ENCODE assay signal across 9 mouse cellular contexts in the genomic region with DNA sequence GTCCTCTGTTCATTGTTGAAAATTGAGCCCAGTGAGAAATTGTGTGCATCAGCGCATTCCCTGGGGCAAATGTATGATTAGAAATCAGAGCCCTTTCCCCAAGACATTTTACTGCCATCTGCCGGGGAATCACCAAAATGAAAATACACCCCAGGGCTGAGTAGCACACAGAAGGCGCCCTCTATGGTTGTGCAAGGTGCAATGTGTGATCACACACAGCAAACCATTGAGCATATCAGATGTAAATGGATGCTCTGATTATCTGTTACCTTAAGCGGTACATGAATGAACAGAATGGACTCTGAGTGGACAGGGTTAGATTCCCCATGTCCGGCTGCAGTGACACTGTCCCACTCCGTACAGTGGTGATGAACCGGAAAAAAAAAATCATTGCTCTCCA.
DNase-seq lines count a peak whose midpoint lies in the region; ATAC-seq and TF ChIP-seq lines count a peak whose summit lies in the region.
"Had no signal": no experiment of that assay in that cellular context is flagged by ENCODE, and none has a peak within 500 bp of the region (broad histone marks: within the 10 kb centered on the region; RNA-seq: fewer than 3 reads in every experiment).

No protein-coding gene starts in this region.

- TF ChIP-seq CTCF in kidney, adult 2 months (conservative IDR thresholded peaks at IDR 0.05; ENCODE audit: insufficient read depth, insufficient read length, low read depth, low read length): peak; percentile 41; the same call in 1 of the 2 replicates

- H3K27me3 ChIP-seq in embryonic facial prominence, embryonic 11.5 days (ENCODE audit: control insufficient read depth, insufficient read depth, low read length): no peaks in the 10 kb centered on the region
- no peaks in the 10 kb centered on the region for H3K27me3 ChIP-seq in embryonic facial prominence, embryonic 10.5 days (replicated peaks; ENCODE audit: low read depth, poor library complexity, severe bottlenecking)
- H3K27me3 ChIP-seq in kidney, adult 2 months (replicated peaks; ENCODE audit: control insufficient read depth, insufficient read depth, low read length): no peaks in the 10 kb centered on the region

- no peak for ATAC-seq in embryonic facial prominence, embryonic 11.5 days (replicated peaks; ENCODE audit: insufficient number of reproducible peaks, low FRiP score, low TSS enrichment, low read depth)

- no peaks in the 10 kb centered on the region for H3K36me3 ChIP-seq in embryonic facial prominence, embryonic 11.5 days (replicated peaks; ENCODE audit: control insufficient read depth, insufficient read depth, low read depth, low read length)
- H3K36me3 ChIP-seq in embryonic facial prominence, embryonic 10.5 days (replicated peaks): no peaks in the 10 kb centered on the region
- no peaks in the 10 kb centered on the region for H3K36me3 ChIP-seq in kidney, adult 2 months (ENCODE audit: control insufficient read depth, insufficient read depth, low read length)
- H3K36me3 ChIP-seq: embryonic facial prominence, embryonic 13.5 days had no signal

- H3K9ac ChIP-seq in embryonic facial prominence, embryonic 11.5 days (replicated peaks; ENCODE audit: low read length): no peak overlapping the region
- H3K9ac ChIP-seq: embryonic facial prominence, embryonic 13.5 days had no signal

- no peak overlapping the region for H3K4me3 ChIP-seq in embryonic facial prominence, embryonic 11.5 days (ENCODE audit: low read depth, low read length)
- H3K4me3 ChIP-seq in embryonic facial prominence, embryonic 10.5 days: no peak overlapping the region
- no peak overlapping the region for H3K4me3 ChIP-seq in kidney, adult 2 months (ENCODE audit: insufficient read depth, low read depth, low read length)
- H3K4me3 ChIP-seq: embryonic facial prominence, embryonic 13.5 days had no signal

- H3K27ac ChIP-seq in embryonic facial prominence, embryonic 11.5 days (replicated peaks; ENCODE audit: low read depth, low read length): no peak overlapping the region
- H3K27ac ChIP-seq in embryonic facial prominence, embryonic 10.5 days (replicated peaks): no peak overlapping the region
- H3K27ac ChIP-seq in kidney, adult 2 months (ENCODE audit: insufficient read depth, low read depth, low read length): no peak overlapping the region
- H3K27ac ChIP-seq: embryonic facial prominence, embryonic 13.5 days had no signal

- WGBS in embryonic facial prominence, embryonic 11.5 days: 78% methylated on average over 7 of the region's 7 CpGs
- 79% methylated on average over 7 of the region's 7 CpGs for WGBS in embryonic facial prominence, embryonic 10.5 days
- WGBS in kidney, adult 2 months: 58% methylated on average over 7 of the region's 7 CpGs

- no peaks in the 10 kb centered on the region for H3K4me1 ChIP-seq in embryonic facial prominence, embryonic 11.5 days (ENCODE audit: control insufficient read depth, insufficient read depth, low read length)
- peaks cover 20% of the 10 kb centered on the region for H3K4me1 ChIP-seq in embryonic facial prominence, embryonic 10.5 days
- no peaks in the 10 kb centered on the region for H3K4me1 ChIP-seq in kidney, adult 2 months (ENCODE audit: control insufficient read depth, insufficient read depth, low read length)
- H3K4me1 ChIP-seq: embryonic facial prominence, embryonic 13.5 days had no signal

- no peak overlapping the region for H3K4me2 ChIP-seq in embryonic facial prominence, embryonic 11.5 days (ENCODE audit: low read depth, low read length)
- H3K4me2 ChIP-seq: embryonic facial prominence, embryonic 13.5 days had no signal

- no peaks in the 10 kb centered on the region for H3K9me3 ChIP-seq in embryonic facial prominence, embryonic 11.5 days (replicated peaks; ENCODE audit: control insufficient read depth, low read length)
- no peaks in the 10 kb centered on the region for H3K9me3 ChIP-seq in embryonic facial prominence, embryonic 10.5 days
- H3K9me3 ChIP-seq: embryonic facial prominence, embryonic 13.5 days had no signal

- no peak for TF ChIP-seq POLR2A in kidney, adult 2 months (IDR thresholded peaks at IDR 0.05; ENCODE audit: low read depth, low read length)

- peak; percentile 42 for DNase-seq in embryonic facial prominence, embryonic 11.5 days (ENCODE audit: low spot score)
- no peak for DNase-seq in embryonic facial prominence, embryonic 10.5 days (ENCODE audit: low spot score)
- DNase-seq in ovary, adult 18-20 months (ENCODE audit: low spot score): peak; percentile 6
- DNase-seq in ovary, postnatal 10 days (ENCODE audit: low spot score): no peak
- DNase-seq in kidney, adult 2 months: peak; percentile 13
- peak; percentile 37 for DNase-seq in lung, postnatal 10 days
- DNase-seq in thymus, postnatal 10 days (ENCODE audit: low spot score in 2 of 2): no peak
- DNase-seq in yolk sac, embryonic 10.5 days (ENCODE audit: low spot score): no peak

Comparison
In these comparisons a context has a peak if more than half of its experiments do, and no peak if none do; other contexts are left out.
1. DNase-seq: peak in embryonic facial prominence, embryonic 11.5 days (single experiment), ovary, adult 18-20 months (single experiment), kidney, adult 2 months (single experiment) and lung, postnatal 10 days (single experiment); none in embryonic facial prominence, embryonic 10.5 days (single experiment), ovary, postnatal 10 days (single experiment), thymus, postnatal 10 days (0 of 2) and yolk sac, embryonic 10.5 days (single experiment).